Mouse (Mus musculus): ENCODE data around the gene Rapsn. TPM values are rescaled to one million over a fixed set of nuclear protein-coding genes. Genes with fewer than 3 reads are reported as not detected.
"Not testable (repeated sequence)": the region's sequence is repeated elsewhere in the genome, so short reads cannot be mapped to it uniquely, and the experiment has no call there.

The Rapsn gene
- polyA plus RNA-seq (2014; fragmentation: Nextera tagmentation; extraction: Ambion mirVana), result 0.60 and 1.4 TPM in 2 replicates

- no peaks in the 10 kb centered on the region for H3K9me3 ChIP-seq (ENCODE audit: control insufficient read depth, low read length)
- H3K36me3 ChIP-seq (ENCODE audit: control insufficient read depth, insufficient read depth, low read length), result no peaks in the 10 kb centered on the region
- ATAC-seq (ENCODE audit: low FRiP score) (no peak), DNase-seq (ENCODE audit: low spot score) (no peak)
- no peaks in the 10 kb centered on the region for H3K27me3 ChIP-seq (ENCODE audit: control insufficient read depth, insufficient read depth, low read length)
- H3K4me3 ChIP-seq (ENCODE audit: low read depth, low read length), result no peak within 1 kb of the TSS
- 68% methylated on average over 9 of the region's 9 CpGs for WGBS
- H3K27ac ChIP-seq (ENCODE audit: low read depth, low read length), result no peak within 1 kb of the TSS
- no peaks in the 10 kb centered on the region for H3K4me1 ChIP-seq (replicated peaks; ENCODE audit: control insufficient read depth, insufficient read depth, low read length)
- no peak within 1 kb of the TSS for H3K9ac ChIP-seq (ENCODE audit: low read depth, low read length)
- H3K4me2 ChIP-seq (replicated peaks; ENCODE audit: low read depth, low read length), result no peak within 1 kb of the TSS
Observed at GRCm38 (mm10) chr2:91035385-91035784, at the start of gene Rapsn. Rapsn (plus strand) TSS chr2:91035620.

- Histone ChIP-seq H3K9ac (ENCODE audit: low read depth, low read length) (no peak overlapping the region), H3K27ac (ENCODE audit: low read depth, low read length) (no peak overlapping the region), H3K4me1 (replicated peaks; ENCODE audit: control insufficient read depth, insufficient read depth, low read length) (no peaks in the 10 kb centered on the region), H3K4me3 (ENCODE audit: low read depth, low read length) (no peak overlapping the region), H3K4me2 (replicated peaks; ENCODE audit: low read depth, low read length) (no peak overlapping the region), H3K27me3 (ENCODE audit: control insufficient read depth, insufficient read depth, low read length) (no peaks in the 10 kb centered on the region), H3K9me3 (ENCODE audit: control insufficient read depth, low read length) (no peaks in the 10 kb centered on the region), H3K36me3 (ENCODE audit: control insufficient read depth, insufficient read depth, low read length) (no peaks in the 10 kb centered on the region)
- WGBS, result 93% methylated on average over 3 of the region's 3 CpGs
- ATAC-seq (ENCODE audit: low FRiP score), result no peak
- DNase-seq (ENCODE audit: low spot score), result no peak
Observed at GRCm38 (mm10) chr2:90986055-90986454, 49.4 kb upstream of the Rapsn start.

- H3K9ac ChIP-seq (ENCODE audit: low read depth, low read length), result no peak overlapping the region
- H3K9me3 ChIP-seq (ENCODE audit: control insufficient read depth, low read length), result no peaks in the 10 kb centered on the region
- ATAC-seq (ENCODE audit: low FRiP score) (no peak), DNase-seq (ENCODE audit: low spot score) (no peak)
- no peaks in the 10 kb centered on the region for H3K4me1 ChIP-seq (replicated peaks; ENCODE audit: control insufficient read depth, insufficient read depth, low read length)
- no peak overlapping the region for H3K4me2 ChIP-seq (replicated peaks; ENCODE audit: low read depth, low read length)
- no peak overlapping the region for H3K4me3 ChIP-seq (ENCODE audit: low read depth, low read length)
- 0 out of 2 replicates have a peak, but pooled peaks cover 6% of the 10 kb centered on the region for H3K36me3 ChIP-seq (ENCODE audit: control insufficient read depth, insufficient read depth, low read length)
- H3K27ac ChIP-seq (ENCODE audit: low read depth, low read length), result no peak overlapping the region
- no peaks in the 10 kb centered on the region for H3K27me3 ChIP-seq (ENCODE audit: control insufficient read depth, insufficient read depth, low read length)
- 98% methylated on average over 8 of the region's 8 CpGs for WGBS
Observed at GRCm38 (mm10) chr2:91008536-91008935, 26.9 kb upstream of the Rapsn start.

- Histone ChIP-seq H3K27me3 (ENCODE audit: control insufficient read depth, insufficient read depth, low read length) (no peaks in the 10 kb centered on the region), H3K27ac (ENCODE audit: low read depth, low read length) (no peak overlapping the region), H3K4me1 (replicated peaks; ENCODE audit: control insufficient read depth, insufficient read depth, low read length) (no peaks in the 10 kb centered on the region), H3K9me3 (ENCODE audit: control insufficient read depth, low read length) (no peaks in the 10 kb centered on the region), H3K4me3 (ENCODE audit: low read depth, low read length) (no peak overlapping the region), H3K9ac (ENCODE audit: low read depth, low read length) (no peak overlapping the region), H3K4me2 (replicated peaks; ENCODE audit: low read depth, low read length) (no peak overlapping the region), H3K36me3 (ENCODE audit: control insufficient read depth, insufficient read depth, low read length) (0 out of 2 replicates have a peak, but pooled peaks cover 3% of the 10 kb centered on the region)
- DNase-seq (ENCODE audit: low spot score) (no peak), ATAC-seq (ENCODE audit: low FRiP score) (no peak)
- WGBS, result 94% methylated on average over 2 of the region's 2 CpGs
Observed at GRCm38 (mm10) chr2:91013881-91014280, 21.5 kb upstream of the Rapsn start.

- H3K4me1 ChIP-seq (replicated peaks; ENCODE audit: control insufficient read depth, insufficient read depth, low read length), result no peaks in the 10 kb centered on the region
- no peak for DNase-seq (ENCODE audit: low spot score)
- no peaks in the 10 kb centered on the region for H3K9me3 ChIP-seq (ENCODE audit: control insufficient read depth, low read length)
- no peak overlapping the region for H3K27ac ChIP-seq (ENCODE audit: low read depth, low read length)
- H3K36me3 ChIP-seq (ENCODE audit: control insufficient read depth, insufficient read depth, low read length), result 0 out of 2 replicates have a peak, but pooled peaks cover 5% of the 10 kb centered on the region
- no peak for ATAC-seq (ENCODE audit: low FRiP score)
- no peak overlapping the region for H3K4me3 ChIP-seq (ENCODE audit: low read depth, low read length)
- no peak overlapping the region for H3K9ac ChIP-seq (ENCODE audit: low read depth, low read length)
- WGBS, result 85% methylated on average over 4 of the region's 4 CpGs
- no peak overlapping the region for H3K4me2 ChIP-seq (replicated peaks; ENCODE audit: low read depth, low read length)
- no peaks in the 10 kb centered on the region for H3K27me3 ChIP-seq (ENCODE audit: control insufficient read depth, insufficient read depth, low read length)
Observed at GRCm38 (mm10) chr2:91015386-91015785, 20.0 kb upstream of the Rapsn start.

- H3K4me2 ChIP-seq (replicated peaks; ENCODE audit: low read depth, low read length), result no peak overlapping the region
- H3K4me3 ChIP-seq (ENCODE audit: low read depth, low read length), result no peak overlapping the region
- H3K27me3 ChIP-seq (ENCODE audit: control insufficient read depth, insufficient read depth, low read length), result no peaks in the 10 kb centered on the region
- no peaks in the 10 kb centered on the region for H3K4me1 ChIP-seq (replicated peaks; ENCODE audit: control insufficient read depth, insufficient read depth, low read length)
- H3K9ac ChIP-seq (ENCODE audit: low read depth, low read length), result no peak overlapping the region
- no peaks in the 10 kb centered on the region for H3K9me3 ChIP-seq (ENCODE audit: control insufficient read depth, low read length)
- H3K27ac ChIP-seq (ENCODE audit: low read depth, low read length), result no peak overlapping the region
- WGBS, result 89% methylated on average over 8 of the region's 8 CpGs
- DNase-seq (ENCODE audit: low spot score) (no peak), ATAC-seq (ENCODE audit: low FRiP score) (no peak)
- 0 out of 2 replicates have a peak, but pooled peaks cover 3% of the 10 kb centered on the region for H3K36me3 ChIP-seq (ENCODE audit: control insufficient read depth, insufficient read depth, low read length)
Observed at GRCm38 (mm10) chr2:91018061-91018788, 17.2 kb upstream of the Rapsn start.

GRCm38 (mm10) chr2:91019911-91020310 is 15.5 kb upstream of the Rapsn start:
- Histone ChIP-seq H3K4me2 (replicated peaks; ENCODE audit: low read depth, low read length) (no peak overlapping the region), H3K9ac (ENCODE audit: low read depth, low read length) (no peak overlapping the region), H3K4me3 (ENCODE audit: low read depth, low read length) (no peak overlapping the region), H3K4me1 (replicated peaks; ENCODE audit: control insufficient read depth, insufficient read depth, low read length) (no peaks in the 10 kb centered on the region), H3K9me3 (ENCODE audit: control insufficient read depth, low read length) (no peaks in the 10 kb centered on the region), H3K27ac (ENCODE audit: low read depth, low read length) (no peak overlapping the region), H3K36me3 (ENCODE audit: control insufficient read depth, insufficient read depth, low read length) (0 out of 2 replicates have a peak, but pooled peaks cover 2% of the 10 kb centered on the region), H3K27me3 (ENCODE audit: control insufficient read depth, insufficient read depth, low read length) (no peaks in the 10 kb centered on the region)
- WGBS, result 90% methylated on average over 3 of the region's 3 CpGs
- no peak for DNase-seq (ENCODE audit: low spot score)
- no peak for ATAC-seq (ENCODE audit: low FRiP score)

- not testable (repeated sequence) for H3K36me3 ChIP-seq (ENCODE audit: control insufficient read depth, insufficient read depth, low read length); H3K4me2 ChIP-seq (replicated peaks; ENCODE audit: low read depth, low read length)
- 95% methylated on average over 7 of the region's 7 CpGs for WGBS
Observed at GRCm38 (mm10) chr2:91022266-91022665, 13.2 kb upstream of the Rapsn start.

GRCm38 (mm10) chr2:91023131-91023530 is 12.3 kb upstream of the Rapsn start:
- H3K27me3 ChIP-seq (ENCODE audit: control insufficient read depth, insufficient read depth, low read length), result no peaks in the 10 kb centered on the region
- 54% methylated on average over 2 of the region's 2 CpGs for WGBS
- no peak overlapping the region for H3K9ac ChIP-seq (ENCODE audit: low read depth, low read length)
- DNase-seq (ENCODE audit: low spot score) (no peak), ATAC-seq (ENCODE audit: low FRiP score) (no peak)
- no peaks in the 10 kb centered on the region for H3K9me3 ChIP-seq (ENCODE audit: control insufficient read depth, low read length)
- H3K4me3 ChIP-seq (ENCODE audit: low read depth, low read length), result no peak overlapping the region
- no peaks in the 10 kb centered on the region for H3K4me1 ChIP-seq (replicated peaks; ENCODE audit: control insufficient read depth, insufficient read depth, low read length)
- no peak overlapping the region for H3K27ac ChIP-seq (ENCODE audit: low read depth, low read length)
- H3K36me3 ChIP-seq (ENCODE audit: control insufficient read depth, insufficient read depth, low read length), result 0 out of 2 replicates have a peak, but pooled peaks cover 2% of the 10 kb centered on the region
- no peak overlapping the region for H3K4me2 ChIP-seq (replicated peaks; ENCODE audit: low read depth, low read length)

More at GRCm38 (mm10) chr2:91022266-91022665, 13.2 kb upstream of the Rapsn start:
- not testable (repeated sequence) for ATAC-seq (ENCODE audit: low FRiP score); H3K9ac ChIP-seq (ENCODE audit: low read depth, low read length); H3K27ac ChIP-seq (ENCODE audit: low read depth, low read length); H3K27me3 ChIP-seq (ENCODE audit: control insufficient read depth, insufficient read depth, low read length); H3K9me3 ChIP-seq (ENCODE audit: control insufficient read depth, low read length); H3K4me1 ChIP-seq (replicated peaks; ENCODE audit: control insufficient read depth, insufficient read depth, low read length); DNase-seq (ENCODE audit: low spot score); H3K4me3 ChIP-seq (ENCODE audit: low read depth, low read length)

All from hindbrain, embryonic 11.5 days (tissue).